Mouse (Mus musculus) lung, adult 2 months (tissue): ENCODE measurements around the gene Map10. TPM values are rescaled to one million over a fixed set of nuclear protein-coding genes. Genes with fewer than 3 reads are reported as not detected.

Experiments used
- DNase-seq: peaks from one replicate; pipeline ENCODE4 v3.0.0; 2022
- H3K4me1 ChIP-seq: fragments of 200-500 bp; 2 replicates; pipeline ENCODE4 v1.6.1; 2011; ENCODE audit warnings: low read length; ENCODE audit not compliant: control insufficient read depth, insufficient read depth
- H3K4me3 ChIP-seq: fragments of 200-500 bp; replicated peaks from 2 replicates; pipeline ENCODE3; 2011; ENCODE audit warnings: low read depth, mild to moderate bottlenecking, control low read depth, low read length; ENCODE audit errors: extremely low read depth
- CTCF ChIP-seq: fragments of 200-500 bp; IDR thresholded peaks from 2 replicates; pipeline ENCODE4 v1.5.1; 2011; ENCODE audit warnings: mild to moderate bottlenecking, low read length, control low read depth; ENCODE audit not compliant: insufficient read depth
- POLR2A ChIP-seq: fragments of 200-500 bp; IDR thresholded peaks from 2 replicates; pipeline ENCODE4 v1.6.1; 2011; ENCODE audit warnings: low read depth, mild to moderate bottlenecking, control low read depth, low read length, borderline replicate concordance; ENCODE audit errors: extremely low read depth
- WGBS: fragments of 180-500 bp; shearing (Covaris S2); methylation state at CpG from one replicate; pipeline ENCODE4 v1.1.7; 2018; 5-methylcytosine and 5-hydroxymethylcytosine counted together
- polyA plus RNA-seq: library from polyadenylated mRNA; depleted of rRNA; stranded (reverse); fragments of >200 nt; gene quantifications from 2 replicates; pipeline ENCODE4 v1.2.3, GENCODE M21; 2012

Gene Map10
- polyA plus RNA-seq, 1 experiment = 2.0 TPM

GRCm38 (mm10) chr8:125686221-125686865 lies 16.7 kb downstream of the Map10 start:
- no peak for DNase-seq
- WGBS = 60% methylated on average over 9 of the region's 9 CpGs
- no peak for TF ChIP-seq CTCF
- no peak for TF ChIP-seq POLR2A
- Histone ChIP-seq H3K4me3 (no peak overlapping the region), H3K4me1 (no peaks in the 10 kb centered on the region)

DNA sequence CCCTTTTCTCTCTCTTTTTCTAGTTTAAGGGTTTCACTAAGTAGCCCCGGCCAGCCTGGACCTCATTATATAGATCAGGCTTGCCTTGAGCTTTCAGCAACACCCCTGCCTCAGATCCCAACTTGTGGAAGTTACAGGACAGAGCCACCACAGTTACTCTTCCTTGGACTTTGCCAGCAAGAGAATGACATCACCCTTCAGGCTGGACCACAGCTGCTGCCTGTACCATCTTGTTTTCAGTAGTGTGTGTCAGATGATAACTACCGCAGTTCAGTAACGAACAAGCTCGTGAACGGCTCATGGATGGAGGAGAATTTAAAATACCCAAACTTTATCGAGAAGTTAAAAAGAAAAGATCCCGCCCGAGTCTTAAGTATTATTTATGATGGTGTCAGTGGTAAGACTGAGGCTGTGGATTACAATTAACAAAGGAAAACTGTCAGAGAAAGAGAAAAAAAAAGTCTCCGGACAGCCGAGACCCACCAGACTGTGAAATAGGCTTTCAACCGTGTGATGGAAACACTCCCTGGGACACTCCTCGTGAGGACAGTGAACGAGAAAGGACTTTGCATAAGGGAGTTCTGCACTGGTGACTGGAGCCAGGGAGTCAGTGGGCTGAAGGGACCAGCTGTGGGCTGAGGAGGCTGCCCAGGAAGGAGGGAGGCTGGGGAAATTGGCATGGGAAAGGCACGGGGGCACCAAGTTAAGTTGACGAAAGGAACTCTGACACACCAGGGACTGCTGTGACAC lies 20.7 kb downstream of the Map10 start:
- Histone ChIP-seq H3K4me1 (no peaks in the 10 kb centered on the region), H3K4me3 (no peak overlapping the region)
- WGBS = 82% methylated on average over 15 of the region's 15 CpGs
- TF ChIP-seq CTCF (no peak), POLR2A (no peak)
- DNase-seq = no peak

DNA sequence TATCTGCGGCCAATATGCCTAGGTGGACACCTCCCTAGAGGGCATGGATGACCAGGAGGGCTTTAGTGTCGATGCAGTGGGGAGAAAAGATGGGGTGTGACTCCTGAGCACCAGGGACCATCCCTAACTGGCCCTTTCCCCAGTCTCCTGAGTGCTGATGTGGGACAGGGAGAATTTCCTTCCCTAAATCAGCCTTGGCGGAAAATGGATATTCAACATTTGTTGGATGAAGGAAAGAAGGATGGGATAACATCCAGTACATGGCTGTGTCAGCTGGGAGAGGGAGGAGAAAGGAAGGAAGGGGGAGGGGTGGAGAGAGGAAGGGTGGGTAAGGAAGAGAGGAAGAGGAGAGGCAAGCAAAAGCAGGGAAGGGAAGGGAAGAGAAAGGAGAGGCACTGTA lies 21.3 kb downstream of the Map10 start:
- Histone ChIP-seq H3K4me1 (no peaks in the 10 kb centered on the region), H3K4me3 (no peak overlapping the region)
- TF ChIP-seq CTCF (no peak), POLR2A (no peak)
- 79% methylated on average over 3 of the region's 3 CpGs for WGBS
- no peak for DNase-seq

GRCm38 (mm10) chr8:125692447-125692846 lies 22.8 kb downstream of the Map10 start:
- WGBS = 43% methylated on average over 5 of the region's 5 CpGs
- DNase-seq = no peak
- Histone ChIP-seq H3K4me1 (no peaks in the 10 kb centered on the region), H3K4me3 (no peak overlapping the region)
- no peak for TF ChIP-seq CTCF
- TF ChIP-seq POLR2A = no peak

GRCm38 (mm10) chr8:125693197-125693596 lies 23.6 kb downstream of the Map10 start:
- Histone ChIP-seq H3K4me3 (no peak overlapping the region), H3K4me1 (no peaks in the 10 kb centered on the region)
- DNase-seq = no peak
- TF ChIP-seq POLR2A = no peak
- TF ChIP-seq CTCF = no peak
- 83% methylated on average over 3 of the region's 3 CpGs for WGBS

DNA sequence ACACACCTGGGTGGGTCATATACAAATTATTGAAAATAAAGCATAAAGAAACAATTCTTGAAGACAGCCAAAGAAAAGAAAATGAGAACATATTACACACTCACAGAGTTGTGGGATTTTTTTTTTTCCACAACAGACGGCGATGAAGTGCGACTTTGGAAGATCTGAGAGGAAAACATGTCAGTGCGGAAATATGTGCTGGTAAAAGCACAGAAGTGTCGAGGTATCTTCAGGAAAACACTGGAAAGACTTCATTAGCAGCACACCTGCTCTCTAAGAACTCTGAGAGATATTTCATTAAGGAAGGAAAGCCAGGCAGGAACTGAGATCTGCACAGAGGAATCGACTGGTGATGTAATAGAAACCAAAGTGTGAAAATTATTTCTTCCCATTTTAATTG lies 26.3 kb downstream of the Map10 start:
- 77% methylated on average over 6 of the region's 6 CpGs for WGBS
- Histone ChIP-seq H3K4me1 (no peaks in the 10 kb centered on the region), H3K4me3 (no peak overlapping the region)
- DNase-seq = no peak
- TF ChIP-seq POLR2A = no peak
- no peak for TF ChIP-seq CTCF

DNA sequence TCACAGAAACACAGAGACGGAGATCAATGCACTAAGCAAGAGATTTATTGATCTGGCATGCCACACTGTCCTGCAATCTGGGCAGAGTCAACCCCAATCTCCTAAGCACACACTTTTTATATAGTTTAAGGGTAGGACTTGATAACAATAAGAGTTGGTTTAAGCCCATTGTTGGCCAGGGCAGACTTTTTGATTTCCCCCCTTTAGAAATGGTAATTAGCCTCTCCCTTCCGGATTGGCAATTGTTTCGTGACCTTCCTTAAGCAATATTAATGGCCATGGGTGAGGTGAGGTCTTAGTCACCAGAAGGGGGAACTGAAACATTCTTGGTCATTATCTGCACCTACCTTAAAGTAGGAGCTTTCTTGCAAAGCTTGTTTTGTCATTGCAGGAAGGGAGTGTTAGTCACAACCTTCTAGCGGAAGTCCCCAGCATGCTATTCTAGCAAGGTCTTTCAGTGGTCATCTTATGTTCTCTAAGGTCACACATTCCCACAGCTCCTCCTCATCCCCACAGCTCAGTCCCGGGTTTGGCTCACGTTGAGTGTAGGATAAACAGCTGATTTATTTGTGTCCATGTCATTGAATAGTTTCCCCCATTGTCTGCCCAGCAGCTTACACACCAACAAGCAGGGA lies 29.9 kb downstream of the Map10 start:
- Histone ChIP-seq H3K4me1 (no peaks in the 10 kb centered on the region), H3K4me3 (no peak overlapping the region)
- DNase-seq = no peak
- no peak for TF ChIP-seq CTCF
- TF ChIP-seq POLR2A = no peak
- WGBS = 49% methylated on average over 6 of the region's 6 CpGs

- DNase-seq = no peak
- Histone ChIP-seq H3K4me1 (no peaks in the 10 kb centered on the region), H3K4me3 (no peak overlapping the region)
- 61% methylated on average over 7 of the region's 7 CpGs for WGBS
- TF ChIP-seq CTCF (no peak), POLR2A (no peak)
Measured at GRCm38 (mm10) chr8:125700407-125700806, 30.8 kb downstream of the Map10 start.

DNA sequence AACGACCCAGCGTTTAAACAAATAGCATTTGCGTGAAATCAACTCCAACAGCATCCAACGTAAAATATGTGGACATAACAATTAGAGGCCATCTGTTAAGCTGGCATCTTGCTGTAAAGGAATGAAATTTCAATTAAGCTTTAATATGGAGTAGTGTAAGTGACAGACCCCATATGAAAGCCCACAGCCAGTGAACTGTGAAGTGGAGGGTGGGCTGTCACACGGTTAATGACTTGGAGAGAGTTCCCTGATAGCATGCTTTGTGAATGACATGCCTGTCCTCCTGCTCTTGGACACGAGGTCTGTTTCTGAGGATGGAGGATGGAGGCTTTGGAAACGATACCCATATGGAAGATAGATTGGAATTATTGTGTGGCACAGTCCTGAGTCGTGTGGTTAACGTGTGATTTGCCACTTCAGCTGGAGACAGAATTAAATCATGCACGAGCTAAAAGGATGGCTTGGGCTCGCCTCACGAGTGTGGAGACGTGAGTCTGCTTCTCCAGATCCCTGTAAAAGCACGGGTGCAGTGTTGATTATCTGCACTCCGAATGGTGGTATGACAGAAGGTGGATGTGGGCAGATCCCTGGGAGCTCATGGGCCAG lies 33.4 kb downstream of the Map10 start:
- TF ChIP-seq CTCF (no peak), POLR2A (no peak)
- Histone ChIP-seq H3K4me3 (no peak overlapping the region), H3K4me1 (no peaks in the 10 kb centered on the region)
- DNase-seq = no peak
- 79% methylated on average over 15 of the region's 15 CpGs for WGBS

DNA sequence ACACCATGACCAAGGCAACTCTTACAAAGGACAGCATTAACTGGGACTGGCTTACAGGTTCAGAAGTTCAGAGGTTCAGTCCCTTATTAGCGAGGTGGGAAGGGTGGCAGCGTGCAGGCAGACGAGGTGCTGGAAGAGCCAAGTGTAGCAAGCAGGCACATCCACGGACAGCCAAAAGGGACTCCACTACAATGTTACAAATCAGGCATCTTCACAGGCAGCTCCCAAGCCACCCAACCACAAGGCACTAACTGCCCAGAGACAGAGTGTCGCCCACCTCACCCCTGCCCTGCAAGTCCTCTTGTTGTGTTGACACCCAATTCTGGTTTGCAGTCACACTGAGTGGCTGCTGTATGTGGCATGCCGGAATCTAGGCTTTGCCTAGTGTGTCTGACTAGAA lies 34.8 kb downstream of the Map10 start:
- DNase-seq = no peak
- no peak for TF ChIP-seq CTCF
- TF ChIP-seq POLR2A = no peak
- 89% methylated on average over 6 of the region's 6 CpGs for WGBS
- Histone ChIP-seq H3K4me3 (no peak overlapping the region), H3K4me1 (no peaks in the 10 kb centered on the region)
